Mouse (Mus musculus) liver, postnatal 0 days (tissue): ENCODE measurements around the gene Ccdc126.

Experiments used
- CTCF ChIP-seq: sonication (generic); IDR thresholded peaks from 2 replicates; pipeline ENCODE4 v1.5.1; 2016; ENCODE audit warnings: antibody characterized with exemption, low read depth
- EP300 ChIP-seq: IDR thresholded peaks from 2 replicates; pipeline ENCODE4 v1.6.1; 2016; ENCODE audit warnings: antibody characterized with exemption, low read depth, mild to moderate bottlenecking

- TF ChIP-seq CTCF (no peak), EP300 (no peak)
These were observed 54.9 kb downstream of the Ccdc126 start for GRCm38 (mm10) chr6:49373943-49374342.
